Mouse (Mus musculus) bone marrow macrophage, adult 2 months (primary cell): ENCODE results near the gene Rxra.

Source experiments
- CTCF ChIP-seq: IDR thresholded peaks from 2 replicates; pipeline ENCODE4 v1.5.1; 2012; ENCODE audit warnings: low read depth, mild to moderate bottlenecking, low read length, moderate library complexity
- POLR2A ChIP-seq: IDR thresholded peaks from 2 replicates; pipeline ENCODE4 v1.6.1; 2012; ENCODE audit warnings: mild to moderate bottlenecking, low read depth, low read length, borderline replicate concordance

- TF ChIP-seq CTCF, result no peak
- TF ChIP-seq POLR2A, result no peak
These were observed 10.1 kb downstream of the Rxra start for GRCm38 (mm10) chr2:27686335-27686734.
